Mouse (Mus musculus): ENCODE results near the gene Zfp750. TPM values are rescaled to one million over a fixed set of nuclear protein-coding genes. Genes with fewer than 3 reads are reported as not detected.
A peak's percentile ranks its signal among the peaks of the same experiment; 100 is the strongest.

The Zfp750 gene
- polyA plus RNA-seq, 1 experiment from 2014 or later, result 0.19 TPM

DNA sequence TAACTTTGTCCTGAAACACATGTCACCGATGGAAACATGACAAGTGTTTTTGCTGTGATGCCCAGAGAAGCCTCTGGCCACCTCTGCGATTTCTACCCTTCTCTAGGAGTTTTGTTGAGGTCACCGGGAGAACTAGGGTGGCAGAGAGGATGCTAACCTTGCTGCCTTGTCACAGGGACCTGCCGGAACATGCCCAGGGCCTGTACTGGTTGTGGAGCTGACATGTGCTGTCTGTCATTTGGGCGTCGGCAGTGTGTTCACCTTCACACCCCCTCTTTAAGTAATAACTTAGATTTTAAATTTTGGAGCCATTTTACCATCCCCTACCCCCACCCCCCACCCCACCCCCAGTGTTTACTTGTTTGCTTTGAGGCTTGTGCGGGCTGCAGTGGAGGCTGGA lies 570 bp upstream of the Zfp750 start:
- H3K4me1 ChIP-seq (replicated peaks; ENCODE audit: control insufficient read depth, insufficient read depth, low read length), result no peaks in the 10 kb centered on the region
- H3K27ac ChIP-seq, result no peak overlapping the region
- H3K4me2 ChIP-seq (replicated peaks), result no peak overlapping the region
- no peaks in the 10 kb centered on the region for H3K9me3 ChIP-seq (ENCODE audit: control insufficient read depth, low read length)
- no peak overlapping the region for H3K9ac ChIP-seq
- 88% methylated on average over 7 of the region's 7 CpGs for WGBS
- no peaks in the 10 kb centered on the region; the same call in 1 of the 2 replicates for H3K36me3 ChIP-seq (replicated peaks; ENCODE audit: control insufficient read depth, insufficient read depth)
- H3K27me3 ChIP-seq (ENCODE audit: control insufficient read depth, insufficient read depth, low read length), result no peaks in the 10 kb centered on the region
- no peak overlapping the region for H3K4me3 ChIP-seq (replicated peaks; ENCODE audit: low read length)
- DNase-seq (ENCODE audit: low spot score) (no peak), ATAC-seq (ENCODE audit: low FRiP score) (no peak)

GRCm38 (mm10) chr11:121517687-121518465 lies 1.3 kb downstream of the Zfp750 start:
- no peak overlapping the region for H3K27ac ChIP-seq
- no peak overlapping the region for H3K4me2 ChIP-seq (replicated peaks)
- WGBS, result 81% methylated on average over 17 of the region's 17 CpGs
- no peaks in the 10 kb centered on the region; the same call in 1 of the 2 replicates for H3K36me3 ChIP-seq (replicated peaks; ENCODE audit: control insufficient read depth, insufficient read depth)
- H3K4me3 ChIP-seq (replicated peaks; ENCODE audit: low read length), result no peak overlapping the region
- ATAC-seq (ENCODE audit: low FRiP score), result no peak
- H3K4me1 ChIP-seq (replicated peaks; ENCODE audit: control insufficient read depth, insufficient read depth, low read length), result no peaks in the 10 kb centered on the region
- DNase-seq (ENCODE audit: low spot score), result no peak
- H3K9ac ChIP-seq, result no peak overlapping the region; the same call in 1 of the 2 replicates
- no peaks in the 10 kb centered on the region for H3K27me3 ChIP-seq (ENCODE audit: control insufficient read depth, insufficient read depth, low read length)
- H3K9me3 ChIP-seq (ENCODE audit: control insufficient read depth, low read length), result no peaks in the 10 kb centered on the region

DNA sequence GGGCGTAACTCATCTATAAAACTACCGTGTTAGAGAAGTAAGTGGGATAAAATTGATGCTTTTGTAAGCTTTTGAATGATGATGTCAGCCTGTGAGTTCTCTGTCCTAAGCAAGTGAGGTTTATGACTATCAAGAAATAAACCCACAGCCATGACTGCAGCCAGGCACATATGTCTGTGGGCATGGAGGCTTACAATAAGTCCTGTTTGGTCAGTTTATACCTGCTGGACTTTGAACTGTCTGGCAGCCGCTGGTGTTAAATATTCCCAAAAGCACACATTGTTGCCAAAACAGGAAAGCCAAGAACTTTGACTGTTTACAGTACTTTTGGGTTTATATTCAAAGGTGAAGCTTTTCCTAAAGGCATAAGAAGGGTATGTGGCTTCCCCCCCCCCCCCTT lies 2.2 kb downstream of the Zfp750 start:
- WGBS, result 83% methylated on average over 3 of the region's 3 CpGs
- H3K4me1 ChIP-seq (replicated peaks; ENCODE audit: control insufficient read depth, insufficient read depth, low read length), result no peaks in the 10 kb centered on the region
- no peak overlapping the region for H3K9ac ChIP-seq
- no peak for ATAC-seq (ENCODE audit: low FRiP score)
- H3K9me3 ChIP-seq (ENCODE audit: control insufficient read depth, low read length), result no peaks in the 10 kb centered on the region
- H3K4me2 ChIP-seq (replicated peaks), result no peak overlapping the region
- no peaks in the 10 kb centered on the region for H3K27me3 ChIP-seq (ENCODE audit: control insufficient read depth, insufficient read depth, low read length)
- no peaks in the 10 kb centered on the region; the same call in 1 of the 2 replicates for H3K36me3 ChIP-seq (replicated peaks; ENCODE audit: control insufficient read depth, insufficient read depth)
- H3K4me3 ChIP-seq (replicated peaks; ENCODE audit: low read length), result no peak overlapping the region
- DNase-seq (ENCODE audit: low spot score), result no peak
- no peak overlapping the region for H3K27ac ChIP-seq

GRCm38 (mm10) chr11:121515996-121516395 lies 3.1 kb downstream of the Zfp750 start:
- H3K27me3 ChIP-seq (ENCODE audit: control insufficient read depth, insufficient read depth, low read length), result no peaks in the 10 kb centered on the region
- no peak for ATAC-seq (ENCODE audit: low FRiP score)
- no peaks in the 10 kb centered on the region; the same call in 1 of the 2 replicates for H3K36me3 ChIP-seq (replicated peaks; ENCODE audit: control insufficient read depth, insufficient read depth)
- WGBS, result 80% methylated on average over 9 of the region's 9 CpGs
- no peak overlapping the region for H3K9ac ChIP-seq
- no peak overlapping the region for H3K27ac ChIP-seq
- H3K4me2 ChIP-seq (replicated peaks), result no peak overlapping the region
- no peak overlapping the region for H3K4me3 ChIP-seq (replicated peaks; ENCODE audit: low read length)
- no peaks in the 10 kb centered on the region for H3K9me3 ChIP-seq (ENCODE audit: control insufficient read depth, low read length)
- H3K4me1 ChIP-seq (replicated peaks; ENCODE audit: control insufficient read depth, insufficient read depth, low read length), result no peaks in the 10 kb centered on the region
- no peak for DNase-seq (ENCODE audit: low spot score)

DNA sequence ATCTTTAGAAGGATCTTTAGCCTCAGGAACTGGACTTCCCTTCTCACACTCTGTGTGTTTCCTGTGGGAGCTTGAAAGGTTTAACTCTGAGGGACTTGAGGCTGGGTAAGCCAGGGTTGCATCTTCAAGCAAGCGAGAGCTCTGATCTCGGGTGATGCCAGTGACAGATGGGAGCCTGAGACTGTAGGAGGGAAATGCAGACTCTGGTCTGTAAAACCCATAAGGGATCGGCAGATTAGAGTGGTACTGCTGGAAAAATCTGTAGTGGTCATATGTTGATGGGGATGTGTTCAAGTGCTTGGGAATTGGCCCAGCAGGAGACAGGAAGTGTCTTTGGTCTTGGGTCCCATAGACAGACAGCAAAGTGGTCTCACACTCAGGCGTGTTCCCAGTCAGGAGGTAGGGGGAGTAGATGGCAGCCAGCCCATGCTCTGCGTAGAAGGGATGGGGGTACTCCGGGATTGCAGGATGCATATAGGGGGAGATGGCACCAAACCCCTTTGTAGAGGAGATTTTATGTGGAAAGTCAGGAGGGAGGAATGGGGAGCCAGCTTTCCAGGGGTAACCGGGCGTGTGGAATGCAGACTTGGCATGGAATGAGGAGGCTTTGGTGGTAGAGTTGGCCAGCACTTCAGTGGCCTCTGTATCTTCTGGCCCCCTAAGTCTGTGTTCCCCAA lies 6.1 kb downstream of the Zfp750 start:
- H3K9me3 ChIP-seq (ENCODE audit: control insufficient read depth, low read length), result no peaks in the 10 kb centered on the region
- ATAC-seq (ENCODE audit: low FRiP score) (0 out of 2 replicates have a peak, but pooled peaks have one; percentile 17), DNase-seq (ENCODE audit: low spot score) (no peak)
- H3K27me3 ChIP-seq (ENCODE audit: control insufficient read depth, insufficient read depth, low read length), result no peaks in the 10 kb centered on the region
- H3K27ac ChIP-seq, result no peak overlapping the region
- H3K36me3 ChIP-seq (replicated peaks; ENCODE audit: control insufficient read depth, insufficient read depth), result no peaks in the 10 kb centered on the region; the same call in 1 of the 2 replicates
- H3K4me3 ChIP-seq (replicated peaks; ENCODE audit: low read length), result no peak overlapping the region
- 78% methylated on average over 8 of the region's 8 CpGs for WGBS
- no peak overlapping the region for H3K4me2 ChIP-seq (replicated peaks)
- H3K4me1 ChIP-seq (replicated peaks; ENCODE audit: control insufficient read depth, insufficient read depth, low read length), result no peaks in the 10 kb centered on the region
- no peak overlapping the region for H3K9ac ChIP-seq

GRCm38 (mm10) chr11:121510512-121511246 lies 8.5 kb downstream of the Zfp750 start:
- H3K36me3 ChIP-seq (replicated peaks; ENCODE audit: control insufficient read depth, insufficient read depth), result peaks cover 4% of the 10 kb centered on the region
- no peak for DNase-seq (ENCODE audit: low spot score)
- H3K27ac ChIP-seq, result no peak overlapping the region
- no peaks in the 10 kb centered on the region for H3K27me3 ChIP-seq (ENCODE audit: control insufficient read depth, insufficient read depth, low read length)
- no peak overlapping the region for H3K4me2 ChIP-seq (replicated peaks)
- no peak for ATAC-seq (ENCODE audit: low FRiP score)
- no peaks in the 10 kb centered on the region for H3K9me3 ChIP-seq (ENCODE audit: control insufficient read depth, low read length)
- no peaks in the 10 kb centered on the region for H3K4me1 ChIP-seq (replicated peaks; ENCODE audit: control insufficient read depth, insufficient read depth, low read length)
- no peak overlapping the region for H3K4me3 ChIP-seq (replicated peaks; ENCODE audit: low read length)
- no peak overlapping the region for H3K9ac ChIP-seq
- 73% methylated on average over 9 of the region's 9 CpGs for WGBS

- WGBS, result 92% methylated on average over 4 of the region's 4 CpGs
- no peak for ATAC-seq (ENCODE audit: low FRiP score)
- H3K36me3 ChIP-seq (replicated peaks; ENCODE audit: control insufficient read depth, insufficient read depth), result peaks cover 24% of the 10 kb centered on the region
- no peak overlapping the region for H3K4me3 ChIP-seq (replicated peaks; ENCODE audit: low read length)
- H3K4me2 ChIP-seq (replicated peaks), result no peak overlapping the region
- H3K4me1 ChIP-seq (replicated peaks; ENCODE audit: control insufficient read depth, insufficient read depth, low read length), result no peaks in the 10 kb centered on the region
- H3K9ac ChIP-seq, result no peak overlapping the region
- H3K27ac ChIP-seq, result no peak overlapping the region
- no peak for DNase-seq (ENCODE audit: low spot score)
- no peaks in the 10 kb centered on the region for H3K9me3 ChIP-seq (ENCODE audit: control insufficient read depth, low read length)
- no peaks in the 10 kb centered on the region for H3K27me3 ChIP-seq (ENCODE audit: control insufficient read depth, insufficient read depth, low read length)
Observed at GRCm38 (mm10) chr11:121508478-121508877, 10.7 kb downstream of the Zfp750 start.

- no peak overlapping the region for H3K27ac ChIP-seq
- WGBS, result 83% methylated on average over 4 of the region's 4 CpGs
Observed at GRCm38 (mm10) chr11:121502000-121502860, 16.9 kb downstream of the Zfp750 start.

More at GRCm38 (mm10) chr11:121502000-121502860, 16.9 kb downstream of the Zfp750 start:
- Histone ChIP-seq H3K4me1 (replicated peaks; ENCODE audit: control insufficient read depth, insufficient read depth, low read length) (no peaks in the 10 kb centered on the region), H3K9ac (no peak overlapping the region), H3K27me3 (ENCODE audit: control insufficient read depth, insufficient read depth, low read length) (no peaks in the 10 kb centered on the region), H3K9me3 (ENCODE audit: control insufficient read depth, low read length) (no peaks in the 10 kb centered on the region), H3K4me2 (replicated peaks) (no peak overlapping the region), H3K36me3 (replicated peaks; ENCODE audit: control insufficient read depth, insufficient read depth) (peaks cover 67% of the 10 kb centered on the region), H3K4me3 (replicated peaks; ENCODE audit: low read length) (no peak overlapping the region)
- no peak for ATAC-seq (ENCODE audit: low FRiP score)
- DNase-seq (ENCODE audit: low spot score), result no peak

Measured in hindbrain, embryonic 14.5 days (tissue).